Mouse (Mus musculus): Measurements from ENCODE around the gene Mpzl1. TPM values are rescaled to one million over a fixed set of nuclear protein-coding genes. Genes with fewer than 3 reads are reported as not detected.

Gene Mpzl1
- polyA plus RNA-seq, 1 experiment from 2014 or later, result 157 TPM

DNA sequence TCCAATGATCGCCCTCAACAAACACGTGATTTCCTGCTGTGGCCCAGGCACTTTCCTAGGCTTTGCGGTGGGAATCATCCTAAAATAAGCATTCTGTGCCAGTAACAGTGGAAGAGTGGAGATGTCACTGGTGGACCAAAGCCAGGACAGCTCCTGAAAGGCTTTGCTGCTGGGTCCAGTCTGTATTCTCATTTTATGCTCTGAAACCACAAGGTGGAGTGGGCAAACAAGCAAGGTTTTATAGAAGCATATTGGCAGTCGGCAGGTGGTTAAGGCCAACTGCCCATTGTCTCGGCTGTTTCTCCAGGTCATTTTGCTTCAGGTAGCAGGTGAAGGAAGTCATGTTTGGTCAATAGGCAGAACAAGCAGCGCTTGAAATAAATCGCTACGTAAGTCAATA, 3.2 kb downstream of the Mpzl1 start:
- WGBS, result 87% methylated on average over 8 of the region's 8 CpGs
- Histone ChIP-seq H3K4me2 (ENCODE audit: low read depth) (no peak overlapping the region), H3K9me3 (ENCODE audit: control insufficient read depth, low read length) (no peaks in the 10 kb centered on the region)

GRCm38 (mm10) chr1:165629975-165630374, 4.4 kb downstream of the Mpzl1 start:
- Histone ChIP-seq H3K4me3 (ENCODE audit: low read depth, low read length) (no peak overlapping the region), H3K27ac (ENCODE audit: low read depth, low read length) (no peak overlapping the region), H3K36me3 (ENCODE audit: control insufficient read depth, insufficient read depth, low read length) (no peaks in the 10 kb centered on the region), H3K4me2 (ENCODE audit: low read depth) (no peak overlapping the region), H3K9ac (ENCODE audit: low read length) (no peak overlapping the region), H3K9me3 (ENCODE audit: control insufficient read depth, low read length) (no peaks in the 10 kb centered on the region), H3K4me1 (ENCODE audit: control insufficient read depth, insufficient read depth, low read length) (peaks cover 10% of the 10 kb centered on the region), H3K27me3 (ENCODE audit: control insufficient read depth, insufficient read depth, low read length) (no peaks in the 10 kb centered on the region)
- DNase-seq (ENCODE audit: low spot score) (no peak), ATAC-seq (ENCODE audit: insufficient read depth, low FRiP score, low TSS enrichment) (no peak)
- WGBS, result 37% methylated on average over 8 of the region's 8 CpGs

More for the DNA sequence above, 3.2 kb downstream of the Mpzl1 start:
- no peak overlapping the region for H3K9ac ChIP-seq (ENCODE audit: low read length)
- H3K36me3 ChIP-seq (ENCODE audit: control insufficient read depth, insufficient read depth, low read length), result no peaks in the 10 kb centered on the region
- H3K27ac ChIP-seq (ENCODE audit: low read depth, low read length), result no peak overlapping the region
- peaks cover 10% of the 10 kb centered on the region for H3K4me1 ChIP-seq (ENCODE audit: control insufficient read depth, insufficient read depth, low read length)
- no peak overlapping the region for H3K4me3 ChIP-seq (ENCODE audit: low read depth, low read length)
- DNase-seq (ENCODE audit: low spot score), result no peak
- no peak for ATAC-seq (ENCODE audit: insufficient read depth, low FRiP score, low TSS enrichment)
- H3K27me3 ChIP-seq (ENCODE audit: control insufficient read depth, insufficient read depth, low read length), result no peaks in the 10 kb centered on the region

- no peak for ATAC-seq (ENCODE audit: insufficient read depth, low FRiP score, low TSS enrichment)
- Histone ChIP-seq H3K27me3 (ENCODE audit: control insufficient read depth, insufficient read depth, low read length) (no peaks in the 10 kb centered on the region), H3K36me3 (ENCODE audit: control insufficient read depth, insufficient read depth, low read length) (no peaks in the 10 kb centered on the region), H3K4me1 (ENCODE audit: control insufficient read depth, insufficient read depth, low read length) (peaks cover 10% of the 10 kb centered on the region), H3K9me3 (ENCODE audit: control insufficient read depth, low read length) (no peaks in the 10 kb centered on the region), H3K27ac (ENCODE audit: low read depth, low read length) (no peak overlapping the region), H3K4me3 (ENCODE audit: low read depth, low read length) (no peak overlapping the region), H3K9ac (ENCODE audit: low read length) (no peak overlapping the region), H3K4me2 (ENCODE audit: low read depth) (no peak overlapping the region)
- WGBS, result 90% methylated on average over 1 of the region's 1 CpGs
- no peak for DNase-seq (ENCODE audit: low spot score)
Observed at GRCm38 (mm10) chr1:165628603-165629002, 5.7 kb downstream of the Mpzl1 start.

DNA sequence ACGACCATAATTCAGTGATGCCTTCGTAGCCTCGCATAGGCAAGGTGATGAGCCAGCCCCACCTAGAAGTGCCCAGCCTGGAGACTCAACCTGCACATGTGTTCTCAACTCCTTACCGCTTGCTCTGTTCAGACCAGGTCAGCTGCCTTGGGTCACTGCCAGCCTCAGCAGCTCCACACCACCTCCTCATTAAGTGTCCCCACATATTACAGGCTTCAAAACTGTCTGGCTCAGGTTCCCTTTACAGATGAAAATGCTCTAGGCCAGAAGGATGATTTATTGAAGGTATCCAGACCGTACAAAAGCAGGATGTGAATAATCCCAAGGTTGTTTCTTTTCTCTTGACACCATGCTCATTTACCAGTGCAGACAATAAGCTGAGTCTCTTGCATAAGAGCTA, 8.4 kb downstream of the Mpzl1 start:
- Histone ChIP-seq H3K4me1 (ENCODE audit: control insufficient read depth, insufficient read depth, low read length) (peaks cover 8% of the 10 kb centered on the region), H3K4me3 (ENCODE audit: low read depth, low read length) (no peak overlapping the region), H3K9me3 (ENCODE audit: control insufficient read depth, low read length) (no peaks in the 10 kb centered on the region), H3K36me3 (ENCODE audit: control insufficient read depth, insufficient read depth, low read length) (no peaks in the 10 kb centered on the region), H3K4me2 (ENCODE audit: low read depth) (no peak overlapping the region), H3K27ac (ENCODE audit: low read depth, low read length) (no peak overlapping the region), H3K27me3 (ENCODE audit: control insufficient read depth, insufficient read depth, low read length) (no peaks in the 10 kb centered on the region), H3K9ac (ENCODE audit: low read length) (no peak overlapping the region)
- DNase-seq (ENCODE audit: low spot score) (no peak), ATAC-seq (ENCODE audit: insufficient read depth, low FRiP score, low TSS enrichment) (no peak)
- WGBS, result 83% methylated on average over 5 of the region's 5 CpGs

DNA sequence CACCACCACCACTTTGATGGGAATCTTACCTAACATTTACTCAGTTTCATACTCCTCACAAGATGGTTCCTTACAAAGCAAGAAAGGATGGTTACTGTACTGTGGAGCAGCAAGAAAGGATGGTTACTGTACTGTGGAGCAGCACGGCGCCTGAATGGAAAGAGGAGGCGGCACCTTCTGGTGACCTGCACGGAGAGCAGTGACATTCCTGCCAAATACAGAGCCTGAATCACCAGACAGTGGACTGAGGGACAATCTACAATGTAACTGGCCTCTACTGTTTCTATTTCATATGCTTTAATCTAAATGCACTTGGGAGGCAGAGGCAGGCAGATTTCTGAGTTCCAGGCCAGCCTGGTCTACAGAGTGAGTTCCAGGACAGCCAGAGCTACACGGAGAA, 9.3 kb downstream of the Mpzl1 start:
- no peak for ATAC-seq (ENCODE audit: insufficient read depth, low FRiP score, low TSS enrichment)
- no peaks in the 10 kb centered on the region for H3K9me3 ChIP-seq (ENCODE audit: control insufficient read depth, low read length)
- WGBS, result 86% methylated on average over 5 of the region's 5 CpGs

DNA sequence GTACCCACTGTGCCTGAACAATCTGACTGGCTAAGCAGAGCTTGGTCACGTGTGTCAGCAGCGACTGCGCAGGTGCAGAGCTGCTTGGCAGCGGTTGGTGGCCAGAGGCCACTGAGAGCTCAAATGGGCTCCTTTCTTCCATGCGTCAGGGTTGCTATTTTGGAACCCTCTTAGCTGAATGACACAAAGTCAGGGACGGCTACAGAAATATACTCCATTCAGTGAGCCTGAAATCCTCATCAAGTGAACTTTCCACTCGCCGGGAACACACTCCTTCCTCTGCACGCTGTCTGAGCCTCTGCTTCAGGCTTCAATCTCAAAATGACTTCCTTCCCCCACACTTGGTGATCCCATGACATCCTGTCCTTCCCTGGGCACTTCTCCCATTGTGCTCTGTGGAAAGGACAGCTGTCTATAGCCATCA, 16.1 kb downstream of the Mpzl1 start:
- Histone ChIP-seq H3K36me3 (ENCODE audit: control insufficient read depth, insufficient read depth, low read length) (peaks cover 2% of the 10 kb centered on the region; the same call in 1 of the 2 replicates), H3K4me1 (ENCODE audit: control insufficient read depth, insufficient read depth, low read length) (peaks cover 10% of the 10 kb centered on the region), H3K4me3 (ENCODE audit: low read depth, low read length) (no peak overlapping the region), H3K27me3 (ENCODE audit: control insufficient read depth, insufficient read depth, low read length) (no peaks in the 10 kb centered on the region), H3K9me3 (ENCODE audit: control insufficient read depth, low read length) (no peaks in the 10 kb centered on the region), H3K27ac (ENCODE audit: low read depth, low read length) (0 out of 2 replicates have a peak overlapping the region, but pooled peaks have one; percentile 27), H3K4me2 (ENCODE audit: low read depth) (no peak overlapping the region), H3K9ac (ENCODE audit: low read length) (no peak overlapping the region)
- WGBS, result 56% methylated on average over 9 of the region's 9 CpGs
- ATAC-seq (ENCODE audit: insufficient read depth, low FRiP score, low TSS enrichment) (no peak), DNase-seq (ENCODE audit: low spot score) (no peak)

More for the DNA sequence above, 9.3 kb downstream of the Mpzl1 start:
- DNase-seq (ENCODE audit: low spot score), result no peak
- peaks cover 7% of the 10 kb centered on the region for H3K4me1 ChIP-seq (ENCODE audit: control insufficient read depth, insufficient read depth, low read length)
- no peaks in the 10 kb centered on the region for H3K27me3 ChIP-seq (ENCODE audit: control insufficient read depth, insufficient read depth, low read length)
- no peak overlapping the region for H3K9ac ChIP-seq (ENCODE audit: low read length)
- no peak overlapping the region for H3K4me3 ChIP-seq (ENCODE audit: low read depth, low read length)
- no peak overlapping the region for H3K4me2 ChIP-seq (ENCODE audit: low read depth)
- no peak overlapping the region for H3K27ac ChIP-seq (ENCODE audit: low read depth, low read length)
- H3K36me3 ChIP-seq (ENCODE audit: control insufficient read depth, insufficient read depth, low read length), result no peaks in the 10 kb centered on the region

DNA sequence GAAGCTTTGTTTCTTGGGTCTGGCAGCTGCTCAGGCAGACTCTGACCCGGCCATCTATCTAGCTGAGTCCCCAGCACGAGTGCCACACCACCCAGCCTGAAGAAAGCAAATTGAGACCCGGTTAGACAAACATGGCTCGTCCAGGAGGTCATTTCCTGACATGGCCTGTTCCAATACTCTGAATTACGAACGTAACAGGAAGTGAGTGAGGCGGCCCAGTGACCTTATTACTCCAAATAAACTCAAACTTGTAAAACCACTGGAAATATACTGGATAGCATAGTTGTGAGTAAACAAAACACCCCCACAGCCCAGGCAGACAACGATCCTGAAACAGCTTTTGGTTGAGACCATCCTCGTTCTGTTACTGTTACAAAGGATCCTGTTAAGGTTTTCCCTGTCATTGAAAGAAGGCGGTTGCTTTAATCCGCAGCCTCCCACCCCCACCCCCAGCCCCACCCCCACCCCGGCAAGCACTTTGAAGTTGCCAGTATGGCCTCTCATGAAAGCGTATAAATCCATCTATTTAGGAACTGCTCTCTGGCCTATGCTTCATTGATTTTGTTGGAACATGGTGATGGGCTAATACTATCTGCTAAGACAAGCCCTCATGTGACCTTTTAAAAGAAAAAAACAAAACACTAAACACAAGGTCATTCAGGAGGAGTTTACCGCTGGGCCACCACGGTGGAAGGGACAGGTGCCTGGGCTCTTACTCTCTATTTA, 17.0 kb downstream of the Mpzl1 start:
- no peak overlapping the region for H3K4me2 ChIP-seq (ENCODE audit: low read depth)
- DNase-seq (ENCODE audit: low spot score), result peak; percentile 35

DNA sequence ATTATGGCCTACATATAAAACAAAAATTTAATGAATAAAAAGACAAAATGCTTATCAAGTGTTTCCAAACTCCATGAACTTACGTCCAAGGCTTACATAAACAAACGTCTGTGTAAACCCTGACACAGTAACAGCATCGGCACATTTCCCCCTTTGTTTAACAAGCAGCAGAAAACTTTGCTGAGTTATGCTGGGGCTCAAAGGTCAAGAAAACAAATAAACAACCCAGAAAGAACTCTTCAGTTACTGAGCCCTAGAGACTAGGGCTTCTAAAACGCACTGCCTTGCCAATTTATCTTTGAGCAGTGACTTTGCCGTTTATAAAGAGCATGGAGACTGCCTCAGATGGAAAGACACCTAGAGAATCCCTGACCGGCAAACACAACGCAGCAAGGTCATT, 17.7 kb downstream of the Mpzl1 start:
- Histone ChIP-seq H3K27ac (ENCODE audit: low read depth, low read length) (no peak overlapping the region), H3K36me3 (ENCODE audit: control insufficient read depth, insufficient read depth, low read length) (peaks cover 2% of the 10 kb centered on the region; the same call in 1 of the 2 replicates), H3K9ac (ENCODE audit: low read length) (no peak overlapping the region), H3K4me2 (ENCODE audit: low read depth) (no peak overlapping the region), H3K27me3 (ENCODE audit: control insufficient read depth, insufficient read depth, low read length) (no peaks in the 10 kb centered on the region), H3K9me3 (ENCODE audit: control insufficient read depth, low read length) (no peaks in the 10 kb centered on the region), H3K4me3 (ENCODE audit: low read depth, low read length) (no peak overlapping the region), H3K4me1 (ENCODE audit: control insufficient read depth, insufficient read depth, low read length) (peaks cover 10% of the 10 kb centered on the region)
- DNase-seq (ENCODE audit: low spot score) (no peak), ATAC-seq (ENCODE audit: insufficient read depth, low FRiP score, low TSS enrichment) (no peak)
- WGBS, result 33% methylated on average over 7 of the region's 7 CpGs

More for the DNA sequence above, 17.0 kb downstream of the Mpzl1 start:
- no peak for ATAC-seq (ENCODE audit: insufficient read depth, low FRiP score, low TSS enrichment)
- H3K4me1 ChIP-seq (ENCODE audit: control insufficient read depth, insufficient read depth, low read length), result peaks cover 10% of the 10 kb centered on the region
- no peak overlapping the region for H3K27ac ChIP-seq (ENCODE audit: low read depth, low read length)
- H3K27me3 ChIP-seq (ENCODE audit: control insufficient read depth, insufficient read depth, low read length), result no peaks in the 10 kb centered on the region
- H3K9ac ChIP-seq (ENCODE audit: low read length), result no peak overlapping the region
- 11% methylated on average over 15 of the region's 15 CpGs for WGBS
- H3K36me3 ChIP-seq (ENCODE audit: control insufficient read depth, insufficient read depth, low read length), result peaks cover 2% of the 10 kb centered on the region; the same call in 1 of the 2 replicates
- H3K9me3 ChIP-seq (ENCODE audit: control insufficient read depth, low read length), result no peaks in the 10 kb centered on the region
- H3K4me3 ChIP-seq (ENCODE audit: low read depth, low read length), result no peak overlapping the region

DNA sequence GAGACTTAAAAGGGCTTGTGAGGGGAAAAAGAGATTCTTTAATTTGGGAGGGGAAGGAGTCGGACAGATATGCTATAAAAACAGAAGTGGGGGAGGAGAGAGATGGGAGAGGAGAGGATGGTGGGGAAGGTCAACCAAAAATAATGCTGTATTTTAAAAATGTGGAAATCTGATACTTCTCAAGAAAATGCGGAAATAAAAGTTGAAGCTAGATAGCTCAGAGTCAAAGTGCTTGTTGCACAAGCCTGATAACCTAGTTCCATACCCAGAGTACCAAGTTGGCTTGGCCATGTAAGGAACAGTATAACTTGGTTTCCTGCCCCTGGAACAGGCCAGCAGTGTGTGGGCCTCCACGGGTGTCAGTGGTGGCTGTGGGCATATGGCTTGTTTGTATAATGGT, 19.5 kb downstream of the Mpzl1 start:
- H3K4me3 ChIP-seq (ENCODE audit: low read depth, low read length), result no peak overlapping the region
- H3K4me2 ChIP-seq (ENCODE audit: low read depth), result no peak overlapping the region
- WGBS, result 98% methylated on average over 3 of the region's 3 CpGs
- H3K36me3 ChIP-seq (ENCODE audit: control insufficient read depth, insufficient read depth, low read length), result peaks cover 2% of the 10 kb centered on the region; the same call in 1 of the 2 replicates
- DNase-seq (ENCODE audit: low spot score) (no peak), ATAC-seq (ENCODE audit: insufficient read depth, low FRiP score, low TSS enrichment) (no peak)
- H3K9ac ChIP-seq (ENCODE audit: low read length), result no peak overlapping the region
- peaks cover 15% of the 10 kb centered on the region for H3K4me1 ChIP-seq (ENCODE audit: control insufficient read depth, insufficient read depth, low read length)
- no peaks in the 10 kb centered on the region for H3K27me3 ChIP-seq (ENCODE audit: control insufficient read depth, insufficient read depth, low read length)
- H3K27ac ChIP-seq (ENCODE audit: low read depth, low read length), result no peak overlapping the region
- H3K9me3 ChIP-seq (ENCODE audit: control insufficient read depth, low read length), result no peaks in the 10 kb centered on the region

Data from neural tube, embryonic 11.5 days (tissue).